Mouse (Mus musculus) limb, embryonic 14.5 days (tissue): Measurements from ENCODE around the gene Nav2. TPM values are rescaled to one million over a fixed set of nuclear protein-coding genes. Genes with fewer than 3 reads are reported as not detected.

ENCODE experiments used
- ATAC-seq: fragments of 200-750 bp; cut with Nextera tagmentation; 2 replicates; pipeline ENCODE4 v1.8.0; 2017; ENCODE audit warnings: low read depth, moderate number of reproducible peaks, moderate TSS enrichment; ENCODE audit not compliant: low FRiP score
- DNase-seq: peaks from one replicate; pipeline ENCODE4 v3.0.0-alpha.2; 2015; ENCODE audit warnings: low spot score
- H3K27ac ChIP-seq: fragments of 300-500 bp; sonication (generic); replicated peaks from 2 replicates; pipeline ENCODE4 v1.5.1; 2014; ENCODE audit warnings: low read depth, mild to moderate bottlenecking, low read length, moderate library complexity, mixed read lengths
- H3K27me3 ChIP-seq: fragments of 300-500 bp; sonication (generic); 2 replicates; pipeline ENCODE4 v1.6.1; 2014; ENCODE audit warnings: low read length, mixed read lengths; ENCODE audit not compliant: control insufficient read depth, insufficient read depth
- H3K36me3 ChIP-seq: fragments of 300-500 bp; sonication (generic); 2 replicates; pipeline ENCODE4 v1.6.1; 2014; ENCODE audit warnings: mild to moderate bottlenecking, low read length, moderate library complexity, mixed read lengths; ENCODE audit not compliant: control insufficient read depth, insufficient read depth
- H3K4me1 ChIP-seq: fragments of 300-500 bp; sonication (generic); 2 replicates; pipeline ENCODE4 v1.6.1; 2014; ENCODE audit warnings: antibody characterized with exemption, low read length, mixed read lengths; ENCODE audit not compliant: control insufficient read depth, insufficient read depth
- H3K4me2 ChIP-seq: fragments of 300-500 bp; sonication (generic); replicated peaks from 2 replicates; pipeline ENCODE4 v1.6.1; 2014; ENCODE audit warnings: low read depth, mild to moderate bottlenecking, low read length, moderate library complexity; ENCODE audit not compliant: severe bottlenecking
- H3K4me3 ChIP-seq: fragments of 300-500 bp; sonication (generic); replicated peaks from 2 replicates; pipeline ENCODE4 v1.5.1; 2014; ENCODE audit warnings: low read length
- H3K9ac ChIP-seq: fragments of 300-500 bp; sonication (generic); 2 replicates; pipeline ENCODE4 v1.6.1; 2014; ENCODE audit warnings: mild to moderate bottlenecking, low read depth, low read length, moderate library complexity; ENCODE audit not compliant: severe bottlenecking
- H3K9me3 ChIP-seq: fragments of 300-500 bp; sonication (generic); 2 replicates; pipeline ENCODE4 v1.6.1; 2016; ENCODE audit warnings: low read length; ENCODE audit not compliant: control insufficient read depth
- POLR2A ChIP-seq: fragments of 200-500 bp; IDR thresholded peaks from 2 replicates; pipeline ENCODE4 v1.8.0; 2012; ENCODE audit warnings: inconsistent platforms, mild to moderate bottlenecking, moderate library complexity, borderline replicate concordance; ENCODE audit not compliant: insufficient read depth, insufficient read length; ENCODE audit errors: extremely low read depth
- WGBS: fragments of 180-500 bp; shearing (Covaris S2); extraction: QIAGEN DNeasy Blood & Tissue Kit; methylation state at CpG from one replicate; pipeline ENCODE4 v1.1.7; 2014; 5-methylcytosine and 5-hydroxymethylcytosine counted together
- polyA plus RNA-seq, 2 experiments: library from polyadenylated mRNA; depleted of rRNA in 1 of 2; stranded (reverse) in 1 of 2; unstranded in 1 of 2; fragments of >200 nt; fragmentation: Nextera tagmentation in 1 of 2; extraction: Ambion mirVana in 1 of 2; gene quantifications; 2 replicates each; pipeline versions ENCODE4 v1.2.1 to v1.2.3; 2012 to 2014

Nav2 gene
- polyA plus RNA-seq, 2 experiments: 15.8 to 16.8 TPM

- Histone ChIP-seq H3K36me3 (no peaks in the 10 kb centered on the region), H3K27me3 (no peaks in the 10 kb centered on the region), H3K9me3 (no peaks in the 10 kb centered on the region), H3K9ac (no peak overlapping the region), H3K27ac (no peak overlapping the region), H3K4me1 (no peaks in the 10 kb centered on the region), H3K4me2 (no peak overlapping the region), H3K4me3 (no peak overlapping the region)
- ATAC-seq (no peak), DNase-seq (no peak)
- 57% methylated on average over 7 of the region's 7 CpGs for WGBS
- no peak for TF ChIP-seq POLR2A
Measured at GRCm38 (mm10) chr7:49191081-49191678, 282.7 kb downstream of the Nav2 start.

- WGBS: 84% methylated on average over 2 of the region's 2 CpGs
- H3K4me3 ChIP-seq: no peak overlapping the region
- ATAC-seq (no peak), DNase-seq (no peak)
- no peak overlapping the region for H3K27ac ChIP-seq
- no peaks in the 10 kb centered on the region for H3K9me3 ChIP-seq
- H3K4me1 ChIP-seq: no peaks in the 10 kb centered on the region
- H3K4me2 ChIP-seq: no peak overlapping the region
- H3K27me3 ChIP-seq: no peaks in the 10 kb centered on the region
- TF ChIP-seq POLR2A: no peak
- H3K9ac ChIP-seq: no peak overlapping the region
- no peaks in the 10 kb centered on the region for H3K36me3 ChIP-seq
Measured at GRCm38 (mm10) chr7:49192061-49192695, 283.7 kb downstream of the Nav2 start.

- H3K27me3 ChIP-seq: no peaks in the 10 kb centered on the region
- 43% methylated on average over 5 of the region's 5 CpGs for WGBS
- TF ChIP-seq POLR2A: no peak
- DNase-seq (no peak), ATAC-seq (no peak)
- H3K9me3 ChIP-seq: no peaks in the 10 kb centered on the region
- no peak overlapping the region for H3K9ac ChIP-seq
- H3K27ac ChIP-seq: no peak overlapping the region
- no peak overlapping the region for H3K4me3 ChIP-seq
- H3K4me2 ChIP-seq: no peak overlapping the region
- no peaks in the 10 kb centered on the region for H3K36me3 ChIP-seq
- H3K4me1 ChIP-seq: no peaks in the 10 kb centered on the region
Measured at GRCm38 (mm10) chr7:49195711-49196147, 287.2 kb downstream of the Nav2 start.

GRCm38 (mm10) chr7:49199366-49199765 is 290.9 kb downstream of the Nav2 start:
- H3K9ac ChIP-seq: no peak overlapping the region
- H3K4me2 ChIP-seq: no peak overlapping the region
- no peak overlapping the region for H3K27ac ChIP-seq
- 52% methylated on average over 6 of the region's 6 CpGs for WGBS
- H3K27me3 ChIP-seq: no peaks in the 10 kb centered on the region
- H3K4me1 ChIP-seq: peaks cover 8% of the 10 kb centered on the region; the same call in 1 of the 2 replicates
- DNase-seq: no peak
- H3K4me3 ChIP-seq: no peak overlapping the region
- no peaks in the 10 kb centered on the region for H3K36me3 ChIP-seq
- ATAC-seq: no peak
- TF ChIP-seq POLR2A: no peak
- no peaks in the 10 kb centered on the region for H3K9me3 ChIP-seq

- no peak overlapping the region for H3K4me2 ChIP-seq
- no peak for TF ChIP-seq POLR2A
- H3K9me3 ChIP-seq: no peaks in the 10 kb centered on the region
- DNase-seq: no peak
- no peak overlapping the region for H3K9ac ChIP-seq
- H3K36me3 ChIP-seq: no peaks in the 10 kb centered on the region
- no peaks in the 10 kb centered on the region for H3K27me3 ChIP-seq
- ATAC-seq: no peak
- no peak overlapping the region for H3K4me3 ChIP-seq
- 88% methylated on average over 6 of the region's 6 CpGs for WGBS
- no peak overlapping the region for H3K27ac ChIP-seq
- peaks cover 8% of the 10 kb centered on the region; the same call in 1 of the 2 replicates for H3K4me1 ChIP-seq
Measured at GRCm38 (mm10) chr7:49200270-49200669, 291.8 kb downstream of the Nav2 start.
